25 mouse cellular contexts compared by ENCODE assay signal in the genomic region with DNA sequence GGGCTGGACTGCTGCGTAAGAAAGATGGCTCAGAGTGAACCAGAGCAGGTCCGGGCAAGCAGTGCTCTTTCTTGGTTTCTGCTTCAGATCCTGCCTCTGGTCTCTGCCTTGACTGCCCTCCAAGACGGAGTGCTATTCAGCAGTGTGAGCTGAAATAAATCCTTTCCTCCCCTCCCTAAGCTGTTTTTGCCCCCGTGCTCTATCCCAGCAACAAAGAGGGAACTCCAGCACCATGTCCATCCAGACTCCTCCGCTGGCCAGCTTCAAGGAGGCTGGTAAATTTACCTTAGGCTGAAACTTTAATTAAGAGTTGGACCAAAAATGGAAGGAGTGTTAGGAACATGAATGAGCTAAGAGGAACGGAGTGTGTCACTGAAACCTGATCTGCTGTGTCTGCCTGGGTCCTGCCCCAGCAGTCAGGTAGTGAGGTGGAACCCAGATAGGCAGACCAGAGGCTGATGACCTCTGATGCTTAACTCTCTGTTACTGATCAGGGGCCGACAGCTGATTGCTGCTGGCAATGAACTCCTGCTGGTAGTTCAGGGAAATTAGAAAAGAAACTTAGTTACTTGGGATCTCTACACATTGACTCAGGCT.
A peak's percentile ranks its signal among the peaks of the same experiment; 100 is the strongest.
DNase-seq lines count a peak whose midpoint lies in the region; ATAC-seq lines count a peak whose summit lies in the region.
"Had no signal": no experiment of that assay in that cellular context is flagged by ENCODE, and none has a peak within 500 bp of the region (broad histone marks: within the 10 kb centered on the region; RNA-seq: fewer than 3 reads in every experiment).

No protein-coding gene starts in this region.

- no peak overlapping the region for H3K9ac ChIP-seq in kidney, embryonic 15.5 days
- no peak overlapping the region for H3K9ac ChIP-seq in midbrain, embryonic 11.5 days (ENCODE audit: low read length)
- H3K9ac ChIP-seq in midbrain, embryonic 16.5 days (ENCODE audit: low read depth, low read length) = no peak overlapping the region
- H3K9ac ChIP-seq: embryonic facial prominence, embryonic 12.5 days; embryonic facial prominence, embryonic 15.5 days; forebrain, postnatal 0 days; hindbrain, embryonic 13.5 days; intestine, embryonic 15.5 days had no signal

- H3K36me3 ChIP-seq in kidney, embryonic 15.5 days = peaks cover 7% of the 10 kb centered on the region; the same call in 1 of the 2 replicates
- H3K36me3 ChIP-seq in midbrain, embryonic 11.5 days (ENCODE audit: control insufficient read depth, insufficient read depth, low read length) = no peaks in the 10 kb centered on the region
- no peaks in the 10 kb centered on the region for H3K36me3 ChIP-seq in midbrain, embryonic 16.5 days (ENCODE audit: control insufficient read depth, insufficient read depth, low read length)
- H3K36me3 ChIP-seq: embryonic facial prominence, embryonic 15.5 days; hindbrain, embryonic 10.5 days; hindbrain, embryonic 13.5 days; intestine, embryonic 15.5 days had no signal

- peak; percentile 79 for ATAC-seq in kidney, embryonic 15.5 days (replicated peaks; ENCODE audit: low FRiP score)
- no peak for ATAC-seq in midbrain, embryonic 11.5 days (ENCODE audit: low FRiP score)
- no peak for ATAC-seq in midbrain, embryonic 16.5 days
- ATAC-seq: activated CD4-positive, CD25-positive, alpha-beta regulatory T cell, adult 4 months; forebrain, embryonic 14.5 days; forebrain, postnatal 0 days; hindbrain, embryonic 16.5 days; intestine, embryonic 15.5 days had no signal

- H3K9me3 ChIP-seq in kidney, embryonic 15.5 days (replicated peaks) = no peaks in the 10 kb centered on the region
- H3K9me3 ChIP-seq in midbrain, embryonic 11.5 days (ENCODE audit: control insufficient read depth, low read length) = no peaks in the 10 kb centered on the region
- no peaks in the 10 kb centered on the region for H3K9me3 ChIP-seq in midbrain, embryonic 16.5 days (replicated peaks; ENCODE audit: control insufficient read depth, low read length, poor library complexity, severe bottlenecking)
- H3K9me3 ChIP-seq: embryonic facial prominence, embryonic 12.5 days; embryonic facial prominence, embryonic 15.5 days; hindbrain, embryonic 10.5 days; hindbrain, embryonic 13.5 days; intestine, embryonic 15.5 days had no signal

- peak; percentile 0 for DNase-seq in adrenal gland, adult 2 months
- no peak for DNase-seq in adrenal gland, postnatal 25 days
- DNase-seq in heart, adult 11 months = peak; percentile 36
- no peak for DNase-seq in heart, postnatal 4 days
- DNase-seq in kidney, adult 8-10 months = no peak
- peak; percentile 70 for DNase-seq in midbrain, embryonic 11.5 days (ENCODE audit: low spot score, missing footprints)
- DNase-seq: adrenal gland, postnatal 10 days; cerebellum, adult 11 months; cerebellum, adult 2 months; cerebellum, postnatal 10 days; cerebellum, postnatal 36 days; forebrain, postnatal 0 days; gastrocnemius, adult 2 months; gastrocnemius, postnatal 14 days; heart, adult 18-20 months had no signal

- 39% methylated on average over 7 of the region's 7 CpGs for WGBS in kidney, embryonic 15.5 days
- WGBS in midbrain, embryonic 11.5 days = 44% methylated on average over 7 of the region's 7 CpGs
- WGBS in midbrain, embryonic 16.5 days = 59% methylated on average over 7 of the region's 7 CpGs

- H3K27me3 ChIP-seq in kidney, embryonic 15.5 days = no peaks in the 10 kb centered on the region
- H3K27me3 ChIP-seq in midbrain, embryonic 11.5 days (ENCODE audit: control insufficient read depth, insufficient read depth, low read length) = no peaks in the 10 kb centered on the region
- no peaks in the 10 kb centered on the region for H3K27me3 ChIP-seq in midbrain, embryonic 16.5 days (ENCODE audit: control insufficient read depth, insufficient read depth, low read depth, low read length)
- H3K27me3 ChIP-seq: embryonic facial prominence, embryonic 12.5 days; embryonic facial prominence, embryonic 15.5 days; hindbrain, embryonic 13.5 days; intestine, embryonic 15.5 days had no signal

- peaks cover 17% of the 10 kb centered on the region for H3K4me1 ChIP-seq in kidney, embryonic 15.5 days
- no peaks in the 10 kb centered on the region for H3K4me1 ChIP-seq in midbrain, embryonic 11.5 days (ENCODE audit: control insufficient read depth, insufficient read depth, low read length)
- no peaks in the 10 kb centered on the region for H3K4me1 ChIP-seq in midbrain, embryonic 16.5 days (ENCODE audit: control insufficient read depth, insufficient read depth, low read length)
- H3K4me1 ChIP-seq: embryonic facial prominence, embryonic 12.5 days; embryonic facial prominence, embryonic 15.5 days; intestine, embryonic 15.5 days had no signal

- peak overlapping the region; percentile 59 for H3K27ac ChIP-seq in kidney, embryonic 15.5 days
- H3K27ac ChIP-seq in midbrain, embryonic 11.5 days (ENCODE audit: low read depth, low read length) = no peak overlapping the region
- no peak overlapping the region for H3K27ac ChIP-seq in midbrain, embryonic 16.5 days (ENCODE audit: low read length)
- H3K27ac ChIP-seq: embryonic facial prominence, embryonic 12.5 days; embryonic facial prominence, embryonic 15.5 days; gastrocnemius, adult 2 months; hindbrain, embryonic 10.5 days; hindbrain, embryonic 13.5 days; intestine, embryonic 15.5 days had no signal

- no peak overlapping the region for H3K4me3 ChIP-seq in kidney, embryonic 15.5 days (replicated peaks)
- no peak overlapping the region for H3K4me3 ChIP-seq in midbrain, embryonic 11.5 days (ENCODE audit: low read depth, low read length)
- H3K4me3 ChIP-seq in midbrain, embryonic 16.5 days (ENCODE audit: low read depth, low read length) = no peak overlapping the region
- H3K4me3 ChIP-seq: embryonic facial prominence, embryonic 12.5 days; embryonic facial prominence, embryonic 15.5 days; gastrocnemius, adult 2 months; hindbrain, embryonic 10.5 days; hindbrain, embryonic 13.5 days; intestine, embryonic 15.5 days had no signal

- no peak overlapping the region for H3K4me2 ChIP-seq in kidney, embryonic 15.5 days
- no peak overlapping the region for H3K4me2 ChIP-seq in midbrain, embryonic 11.5 days
- H3K4me2 ChIP-seq in midbrain, embryonic 16.5 days (ENCODE audit: low read length) = no peak overlapping the region
- H3K4me2 ChIP-seq: embryonic facial prominence, embryonic 12.5 days; embryonic facial prominence, embryonic 15.5 days; hindbrain, embryonic 13.5 days; intestine, embryonic 15.5 days had no signal

Comparison
In these comparisons a context has a peak if more than half of its experiments do, and no peak if none do; other contexts are left out.
1. DNase-seq: peak in adrenal gland, adult 2 months (single experiment), heart, adult 11 months (single experiment) and midbrain, embryonic 11.5 days (single experiment); none in adrenal gland, postnatal 25 days (single experiment), heart, postnatal 4 days (single experiment) and kidney, adult 8-10 months (0 of 2).